Mouse (Mus musculus) thymus, adult 2 months (tissue): Measurements from ENCODE around the gene Borcs7.

Source experiments
- CTCF ChIP-seq: fragments of 200-500 bp; IDR thresholded peaks from 2 replicates; pipeline ENCODE4 v1.5.1; 2012; ENCODE audit warnings: mild to moderate bottlenecking, control low read depth, low read length, moderate library complexity, borderline replicate concordance; ENCODE audit not compliant: control insufficient read depth, poor library complexity, insufficient read depth; ENCODE audit errors: extremely low read depth
- POLR2A ChIP-seq: fragments of 200-500 bp; IDR thresholded peaks from 2 replicates; pipeline ENCODE4 v1.6.1; 2012; ENCODE audit warnings: mild to moderate bottlenecking, low read length, control low read depth, moderate library complexity; ENCODE audit not compliant: control insufficient read depth, poor library complexity, insufficient read depth; ENCODE audit errors: extremely low read depth

DNA sequence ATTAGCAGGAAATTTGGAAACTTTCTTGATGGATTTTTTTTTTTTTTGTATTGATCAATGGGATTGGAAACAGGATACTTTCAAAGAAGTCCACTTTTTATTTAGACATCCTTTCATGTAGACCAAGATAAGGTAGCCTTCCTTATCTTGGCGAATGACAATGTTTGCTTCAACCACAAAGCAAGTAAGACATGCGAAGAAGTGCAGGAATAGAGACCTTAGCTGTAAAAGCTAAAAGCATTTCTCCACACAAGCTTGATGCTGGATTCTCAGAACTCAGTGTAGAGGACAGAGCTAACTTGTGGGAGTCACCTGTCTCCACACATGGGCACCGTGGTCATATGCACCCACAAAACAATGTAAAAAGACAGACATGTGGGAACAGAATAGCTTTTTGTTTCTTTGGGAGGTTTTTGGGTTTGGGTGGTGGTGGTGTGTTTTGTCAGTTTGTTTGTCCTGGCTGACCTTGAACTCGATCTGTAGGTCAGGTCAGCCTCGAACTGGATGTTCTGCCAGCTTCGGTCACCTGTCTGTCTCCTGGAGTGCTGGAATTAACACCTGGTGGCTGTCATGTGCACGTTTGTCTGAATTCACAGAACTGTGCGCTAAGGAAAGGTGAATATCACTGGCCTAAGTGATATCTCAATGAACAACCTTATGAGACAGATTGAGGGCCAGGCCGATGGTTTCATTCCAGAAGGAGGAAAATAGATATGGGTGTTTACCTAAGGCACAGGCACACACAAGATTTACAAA, 17.0 kb downstream of the Borcs7 start:
- TF ChIP-seq POLR2A = no peak
- no peak for TF ChIP-seq CTCF
